Mouse (Mus musculus) right cerebral cortex, postnatal 4 days (tissue): ENCODE measurements around the gene Olfr670.
"Not testable (repeated sequence)": the region's sequence is repeated elsewhere in the genome, so short reads cannot be mapped to it uniquely, and the experiment has no call there.

Source experiments
- DNase-seq: peaks from one replicate; pipeline ENCODE4 v3.0.0-alpha.2; 2022

Gene Olfr670

GRCm38 (mm10) chr7:104962520-104962919 lies at the start of gene Olfr670:
Gene Olfr670 (minus strand): TSS chr7:104962620.
- no peak for DNase-seq

DNA sequence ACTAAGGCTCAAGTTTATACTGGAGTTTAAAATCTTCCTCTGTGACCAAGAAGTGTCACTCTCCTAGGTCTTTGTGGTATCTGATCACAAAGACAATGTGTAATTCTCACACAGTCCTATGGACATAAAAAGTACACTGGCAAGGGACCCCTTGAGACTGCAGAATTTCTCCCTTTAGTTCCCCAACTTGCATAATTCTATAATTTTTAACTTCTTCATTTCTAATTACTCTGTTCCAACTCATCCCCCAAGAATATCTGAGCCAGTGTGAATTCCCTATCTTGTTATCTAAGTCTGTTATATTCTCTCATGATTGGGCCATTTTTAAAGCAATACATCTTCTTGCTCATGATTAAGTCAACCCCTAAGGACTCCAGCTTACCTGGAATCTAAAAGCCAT lies 39.5 kb upstream of the Olfr670 start, which contains the start of gene Olfr672:
Gene Olfr672, minus strand, starts transcription at position 101 of the 400 bp plus-strand sequence.
- no peak for DNase-seq

- DNase-seq = no peak
These were observed 16.6 kb upstream of the Olfr670 start, which contains the start of gene Olfr671 for GRCm38 (mm10) chr7:104979026-104979425. Gene Olfr671 (minus strand): TSS chr7:104979126.

DNA sequence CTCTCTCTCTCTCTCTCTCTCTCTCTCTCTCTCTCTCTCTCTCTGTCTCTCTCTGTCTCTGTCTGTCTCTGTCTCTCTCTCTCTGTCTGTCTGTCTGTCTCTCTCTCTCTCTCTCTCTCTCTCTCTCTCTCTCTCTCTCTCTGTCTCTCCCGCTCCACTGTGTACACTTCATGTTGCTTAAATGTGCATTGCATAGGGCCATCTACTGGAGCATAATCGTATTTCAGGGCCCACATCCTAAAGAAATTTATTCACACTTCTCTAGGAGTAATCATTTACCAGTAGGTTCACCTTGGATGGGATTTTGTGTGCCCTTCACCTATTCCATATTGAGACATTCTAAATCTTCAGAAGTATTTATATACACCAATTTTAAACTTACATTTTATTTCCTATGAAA lies 10.1 kb upstream of the Olfr670 start:
- not testable (repeated sequence) for DNase-seq

- not testable (repeated sequence) for DNase-seq
These were observed 12.2 kb downstream of the Olfr670 start for GRCm38 (mm10) chr7:104950234-104950633.

GRCm38 (mm10) chr7:104933940-104934339 lies 28.5 kb downstream of the Olfr670 start, which contains the start of gene Olfr669:
Gene Olfr669 (plus strand): TSS chr7:104934240.
- DNase-seq = no peak

GRCm38 (mm10) chr7:104927957-104928356 lies 34.5 kb downstream of the Olfr670 start, which contains the start of gene Olfr668:
Gene Olfr668 (minus strand): TSS chr7:104928057.
- DNase-seq = no peak

GRCm38 (mm10) chr7:104921382-104921781 lies 41.0 kb downstream of the Olfr670 start, which contains the start of gene Olfr667:
Gene Olfr667 (minus strand): TSS chr7:104921482.
- DNase-seq = no peak
